Mouse (Mus musculus): Measurements from ENCODE around the gene A030005K14Rik.

DNA sequence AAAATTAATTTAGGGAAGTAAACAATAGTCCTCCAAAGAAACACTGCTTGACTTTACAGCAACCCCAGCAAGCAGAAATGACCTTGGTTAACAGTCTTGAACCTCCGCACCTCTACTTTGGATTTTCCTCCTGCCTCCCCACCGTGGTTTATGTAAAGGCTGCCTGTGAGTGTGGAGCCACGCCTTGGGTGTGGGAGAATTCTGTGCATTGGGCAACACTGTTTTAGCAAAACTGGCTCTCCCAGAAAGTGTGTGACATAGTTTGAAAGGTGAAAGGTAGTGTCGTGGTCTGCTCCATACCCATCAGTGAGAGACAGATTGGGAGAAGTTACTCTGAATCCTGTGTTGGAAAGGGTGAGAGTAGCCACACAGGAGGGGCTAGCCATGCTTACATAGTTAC is 20.1 kb downstream of the A030005K14Rik start:
- no peak for TF ChIP-seq GATA1 (IDR thresholded peaks at IDR 0.05; ENCODE audit: borderline replicate concordance, low read length)
- TF ChIP-seq FLI1 (IDR thresholded peaks at IDR 0.05; ENCODE audit: low read length) = no peak
